Mouse (Mus musculus) monocyte, adult 2 months (primary cell): ENCODE results near the gene Sgms2.

ENCODE experiments used
- DNase-seq, 2 experiments: peaks; one replicate each; pipeline ENCODE4 v3.0.0; 2022; ENCODE audit warnings: low spot score in 2 of 2, low read depth in 1 of 2

The Sgms2 gene

GRCm38 (mm10) chr3:131491361-131491925 is at the start of gene Sgms2:
Gene Sgms2 (minus strand): TSS chr3:131491411.
- DNase-seq: no peak

- DNase-seq: no peak
Measured at GRCm38 (mm10) chr3:131525229-131525628, 34.0 kb upstream of the Sgms2 start.

- DNase-seq: no peak
Measured at GRCm38 (mm10) chr3:131524779-131525178, 33.6 kb upstream of the Sgms2 start.

GRCm38 (mm10) chr3:131524210-131524609 is 33.0 kb upstream of the Sgms2 start:
- no peak for DNase-seq

GRCm38 (mm10) chr3:131523749-131524148 is 32.5 kb upstream of the Sgms2 start:
- DNase-seq: no peak

GRCm38 (mm10) chr3:131522243-131522642 is 31.0 kb upstream of the Sgms2 start:
- DNase-seq: no peak

- no peak for DNase-seq
Measured at GRCm38 (mm10) chr3:131521206-131521605, 30.0 kb upstream of the Sgms2 start.

GRCm38 (mm10) chr3:131517756-131518155 is 26.5 kb upstream of the Sgms2 start:
- no peak for DNase-seq

- no peak for DNase-seq
Measured at GRCm38 (mm10) chr3:131516332-131516999, 25.3 kb upstream of the Sgms2 start.

- no peak for DNase-seq
Measured at GRCm38 (mm10) chr3:131511616-131512015, 20.4 kb upstream of the Sgms2 start.

- DNase-seq: no peak
Measured at GRCm38 (mm10) chr3:131508024-131508423, 16.8 kb upstream of the Sgms2 start.

- DNase-seq: no peak
Measured at GRCm38 (mm10) chr3:131504595-131505223, 13.5 kb upstream of the Sgms2 start.

GRCm38 (mm10) chr3:131501677-131502370 is 10.6 kb upstream of the Sgms2 start:
- DNase-seq: no peak

GRCm38 (mm10) chr3:131499651-131500050 is 8.4 kb upstream of the Sgms2 start:
- no peak for DNase-seq

GRCm38 (mm10) chr3:131496506-131497122 is 5.4 kb upstream of the Sgms2 start:
- no peak for DNase-seq

GRCm38 (mm10) chr3:131495076-131495475 is 3.9 kb upstream of the Sgms2 start:
- no peak for DNase-seq

- no peak for DNase-seq
Measured at GRCm38 (mm10) chr3:131493194-131493593, 2.0 kb upstream of the Sgms2 start.

GRCm38 (mm10) chr3:131491980-131492379 is 769 bp upstream of the Sgms2 start:
- no peak for DNase-seq

- DNase-seq: peak; percentile 58 to 63
Measured at GRCm38 (mm10) chr3:131490143-131490908, 885 bp downstream of the Sgms2 start.

- DNase-seq: peak in 1 of 2 experiments; percentile 44
Measured at GRCm38 (mm10) chr3:131489657-131490142, 1.5 kb downstream of the Sgms2 start.

GRCm38 (mm10) chr3:131488969-131489368 is 2.2 kb downstream of the Sgms2 start:
- no peak for DNase-seq
